Mouse (Mus musculus) stomach, embryonic 15.5 days (tissue): ENCODE measurements around the gene Evi5. TPM values are rescaled to one million over a fixed set of nuclear protein-coding genes. Genes with fewer than 3 reads are reported as not detected.

Source experiments
- ATAC-seq: fragments of 200-750 bp; cut with Nextera tagmentation; 2 replicates; pipeline ENCODE4 v1.8.0; 2017; ENCODE audit warnings: low read depth, moderate number of reproducible peaks, moderate TSS enrichment; ENCODE audit not compliant: insufficient read depth, low FRiP score
- H3K27ac ChIP-seq: fragments of 300-500 bp; sonication (generic); 2 replicates; pipeline ENCODE4 v1.5.1; 2015; ENCODE audit warnings: mild to moderate bottlenecking, inconsistent platforms
- H3K27me3 ChIP-seq: fragments of 300-500 bp; sonication (generic); replicated peaks from 2 replicates; pipeline ENCODE4 v1.6.1; 2015; ENCODE audit warnings: inconsistent platforms
- H3K36me3 ChIP-seq: fragments of 300-500 bp; sonication (generic); 2 replicates; pipeline ENCODE4 v1.6.1; 2015; ENCODE audit warnings: inconsistent platforms
- H3K4me1 ChIP-seq: fragments of 300-500 bp; sonication (generic); 2 replicates; pipeline ENCODE4 v1.6.1; 2015; ENCODE audit warnings: inconsistent platforms
- H3K4me2 ChIP-seq: fragments of 300-500 bp; sonication (generic); 2 replicates; pipeline ENCODE4 v1.6.1; 2015; ENCODE audit warnings: mild to moderate bottlenecking, inconsistent platforms
- H3K4me3 ChIP-seq: fragments of 300-500 bp; sonication (generic); replicated peaks from 2 replicates; pipeline ENCODE4 v1.5.1; 2015; ENCODE audit warnings: inconsistent platforms
- H3K9ac ChIP-seq: fragments of 300-500 bp; sonication (generic); 2 replicates; pipeline ENCODE4 v1.6.1; 2015; ENCODE audit warnings: inconsistent platforms
- H3K9me3 ChIP-seq: fragments of 300-500 bp; sonication (generic); 2 replicates; pipeline ENCODE4 v1.6.1; 2016; ENCODE audit warnings: inconsistent platforms
- WGBS: fragments of 180-500 bp; shearing (Covaris S2); methylation state at CpG from one replicate; pipeline ENCODE4 v1.1.7; 2015; 5-methylcytosine and 5-hydroxymethylcytosine counted together
- polyA plus RNA-seq: library from polyadenylated mRNA; unstranded; fragments of >200 nt; fragmentation: Nextera tagmentation; extraction: Ambion mirVana; gene quantifications from 2 replicates; pipeline ENCODE4 v1.2.1, GENCODE M21; 2015

Gene Evi5
- polyA plus RNA-seq, 1 experiment from 2014 or later: 73.0 TPM

DNA sequence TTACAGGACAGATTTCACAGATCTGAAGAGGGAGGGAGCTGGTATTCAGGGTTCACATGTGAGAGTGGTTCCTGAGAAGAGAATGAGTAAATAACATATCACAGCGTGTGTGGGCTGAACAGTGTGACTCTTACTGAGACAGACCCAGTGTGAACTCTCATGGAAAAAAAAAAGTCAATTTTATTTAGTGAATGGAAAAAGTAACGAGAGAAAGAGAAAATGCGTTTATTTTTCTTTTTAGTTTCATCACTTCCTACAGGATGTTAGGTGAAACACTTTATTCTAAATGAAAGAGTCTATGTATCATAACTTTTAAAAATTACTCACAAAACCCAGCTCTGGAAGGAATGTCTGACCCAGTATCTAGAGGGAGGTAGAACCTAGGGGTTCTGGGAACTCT is 143.5 kb downstream of the Evi5 start:
- Histone ChIP-seq H3K9me3 (no peaks in the 10 kb centered on the region), H3K4me1 (peaks cover 4% of the 10 kb centered on the region), H3K4me3 (no peak overlapping the region), H3K4me2 (no peak overlapping the region), H3K27me3 (peaks cover 24% of the 10 kb centered on the region), H3K27ac (no peak overlapping the region), H3K36me3 (no peaks in the 10 kb centered on the region), H3K9ac (no peak overlapping the region)
- 45% methylated on average over 3 of the region's 3 CpGs for WGBS
- no peak for ATAC-seq

DNA sequence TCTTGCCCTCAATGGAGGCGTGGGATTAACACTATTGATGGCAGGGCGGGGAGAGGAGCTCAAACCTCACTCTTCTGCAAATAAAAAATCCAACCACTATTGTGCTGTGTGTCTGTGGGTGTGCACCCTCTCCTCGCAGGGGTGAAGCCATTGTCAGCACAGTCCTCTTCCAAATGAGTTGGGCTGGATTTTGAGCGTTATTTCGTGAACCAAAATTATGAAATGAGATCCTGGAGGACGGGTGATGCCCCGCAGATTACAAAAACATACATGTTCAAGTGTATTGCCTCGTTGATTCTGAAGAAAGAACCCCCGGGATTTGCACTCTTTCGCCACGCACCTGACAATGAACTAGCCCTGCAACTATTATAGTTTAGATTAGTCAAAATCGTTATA is 147.9 kb downstream of the Evi5 start:
- Histone ChIP-seq H3K9ac (no peak overlapping the region), H3K4me1 (peaks cover 39% of the 10 kb centered on the region), H3K4me3 (peak overlapping the region; percentile 35; the same call in 1 of the 2 replicates), H3K27ac (no peak overlapping the region), H3K4me2 (peak overlapping the region; percentile 64), H3K27me3 (peaks cover 61% of the 10 kb centered on the region), H3K9me3 (no peaks in the 10 kb centered on the region), H3K36me3 (no peaks in the 10 kb centered on the region)
- ATAC-seq: no peak
- WGBS: 24% methylated on average over 12 of the region's 12 CpGs

DNA sequence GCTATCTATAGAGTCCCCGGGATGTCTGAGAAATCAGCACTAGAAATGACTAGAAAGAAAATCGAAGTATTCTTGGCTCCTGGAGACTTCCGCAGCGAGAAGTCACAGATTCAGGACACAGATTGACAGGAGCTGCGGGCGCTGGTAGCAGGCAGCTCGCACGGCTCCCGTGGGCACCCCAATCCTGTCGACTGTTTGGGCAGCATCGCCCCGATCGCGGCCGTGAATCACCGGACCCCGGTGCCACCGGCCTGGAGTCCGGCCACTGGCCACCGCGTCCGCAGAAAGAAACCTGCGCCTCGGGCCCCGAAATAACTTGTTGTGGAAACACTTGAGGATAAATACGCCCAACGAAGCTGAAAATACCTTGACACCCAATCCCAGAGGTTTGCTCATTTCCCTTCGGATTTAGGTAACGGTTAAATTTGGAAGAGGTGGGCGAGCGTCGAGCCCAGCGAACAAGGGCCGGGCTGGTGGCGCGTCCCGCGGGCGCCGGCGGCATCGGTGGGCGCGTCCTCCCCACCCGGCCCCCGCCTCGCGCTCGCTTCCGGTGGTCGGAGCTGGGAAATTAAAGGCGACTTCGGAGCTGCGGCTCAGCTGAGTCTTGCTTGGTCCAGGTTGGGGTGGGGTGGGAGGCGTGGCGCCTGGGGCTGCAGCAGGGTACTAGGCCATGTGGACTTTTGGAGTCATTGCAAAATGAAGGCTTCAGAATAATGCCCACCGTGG is 148.5 kb downstream of the Evi5 start:
- Histone ChIP-seq H3K4me3 (peak overlapping the region; percentile 35), H3K9ac (no peak overlapping the region), H3K27ac (no peak overlapping the region), H3K27me3 (peaks cover 64% of the 10 kb centered on the region), H3K4me2 (peak overlapping the region; percentile 64), H3K36me3 (no peaks in the 10 kb centered on the region), H3K4me1 (peaks cover 43% of the 10 kb centered on the region), H3K9me3 (no peaks in the 10 kb centered on the region)
- ATAC-seq: no peak
- under 1% methylated on average over 57 of the region's 57 CpGs for WGBS

DNA sequence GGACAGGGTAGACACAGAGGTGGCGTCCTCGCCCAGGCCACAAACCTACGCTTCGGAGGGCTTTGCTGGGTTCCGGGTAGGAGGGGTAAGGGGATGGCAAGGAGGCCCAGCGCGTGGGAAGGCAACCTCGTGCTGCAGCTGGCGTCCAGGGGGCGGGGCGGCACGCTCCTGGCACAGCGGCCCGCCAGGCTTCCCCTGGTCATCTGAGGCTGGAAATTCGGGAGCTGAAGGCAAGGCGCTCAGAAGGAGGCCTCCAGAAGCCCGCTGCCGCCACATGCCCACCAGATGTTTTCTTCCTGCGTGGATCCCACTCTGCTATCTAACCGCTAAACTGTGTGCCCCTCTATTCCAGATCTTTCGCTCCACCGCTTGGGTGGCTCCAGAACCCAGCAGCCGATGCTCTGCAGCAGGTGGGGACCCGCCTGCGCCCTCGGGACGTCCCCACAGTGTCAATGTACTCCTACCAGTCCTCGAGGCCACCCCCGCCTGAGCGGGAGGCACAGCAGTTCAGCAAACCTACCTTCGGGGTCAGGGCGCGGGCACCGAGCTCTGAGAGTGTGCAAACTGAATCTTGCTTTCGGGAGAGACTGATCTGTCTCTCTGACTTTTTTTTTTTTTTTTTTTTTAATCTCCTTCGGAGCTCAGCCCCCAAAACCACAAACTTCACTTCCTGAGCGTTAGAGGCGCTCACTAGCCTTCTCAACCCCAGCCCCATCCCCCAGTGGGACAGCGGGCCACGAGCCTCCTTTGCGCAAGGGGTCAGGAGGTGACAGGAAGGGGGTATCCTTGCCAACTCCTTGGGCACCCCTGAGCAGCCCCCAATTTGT is 149.3 kb downstream of the Evi5 start, which contains the start of gene Gfi1:
Gene Gfi1, minus strand, starts transcription at position 602 of the 827 bp plus-strand sequence.
- Histone ChIP-seq H3K27ac (peak within 1 kb of the TSS; percentile 54), H3K9ac (no peak within 1 kb of the TSS), H3K4me2 (peak within 1 kb of the TSS; percentile 64), H3K36me3 (no peaks in the 10 kb centered on the region), H3K9me3 (no peaks in the 10 kb centered on the region), H3K27me3 (peaks cover 72% of the 10 kb centered on the region), H3K4me3 (peak within 1 kb of the TSS; percentile 35), H3K4me1 (peaks cover 51% of the 10 kb centered on the region)
- ATAC-seq: peak; percentile 48; the same call in 1 of the 2 replicates
- WGBS: 2% methylated on average over 41 of the region's 41 CpGs

DNA sequence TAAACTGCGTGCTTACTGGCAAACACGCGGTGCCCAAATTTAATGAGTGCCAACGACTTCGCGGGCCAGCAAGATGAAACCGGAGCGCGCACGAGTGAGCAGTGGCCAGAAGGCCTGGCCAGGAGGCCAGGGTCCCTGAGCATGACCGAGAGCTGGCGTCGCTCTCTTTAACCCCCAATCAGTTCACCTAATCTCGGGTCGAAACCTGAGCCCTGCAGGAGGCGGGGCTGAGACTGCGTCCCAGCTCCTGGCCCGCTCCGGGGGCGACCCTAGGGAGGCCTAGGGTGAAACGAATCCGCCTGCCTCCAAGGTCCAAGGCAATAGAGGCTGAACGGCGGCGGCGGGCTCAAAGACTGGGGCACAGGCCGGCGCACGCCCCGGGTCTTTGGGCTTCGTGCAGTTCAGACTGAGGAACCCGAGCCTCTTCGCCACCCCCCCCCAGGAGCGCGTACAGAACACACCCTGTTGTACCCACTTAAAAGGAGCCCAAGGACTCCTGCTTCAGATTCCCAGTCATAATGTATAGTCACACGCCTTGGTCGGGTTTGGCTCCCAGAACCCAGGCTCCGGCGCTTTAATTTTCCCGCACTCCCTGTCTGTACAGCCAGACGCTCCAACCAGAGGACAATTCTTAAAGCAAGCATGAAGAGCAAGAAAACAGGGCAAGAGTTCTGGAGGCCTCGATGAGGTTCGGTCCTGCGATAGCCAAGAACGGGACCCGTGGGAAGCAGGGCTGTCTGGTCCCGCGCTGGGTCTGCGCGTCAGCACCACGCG is 150.1 kb downstream of the Evi5 start:
- Histone ChIP-seq H3K4me1 (peaks cover 57% of the 10 kb centered on the region), H3K9me3 (no peaks in the 10 kb centered on the region), H3K4me2 (peak overlapping the region; percentile 64), H3K36me3 (no peaks in the 10 kb centered on the region), H3K9ac (no peak overlapping the region), H3K4me3 (peak overlapping the region; percentile 35), H3K27me3 (peaks cover 76% of the 10 kb centered on the region), H3K27ac (peak overlapping the region; percentile 54)
- ATAC-seq: 0 out of 2 replicates have a peak, but pooled peaks have one; percentile 41
- 1% methylated on average over 52 of the region's 52 CpGs for WGBS

DNA sequence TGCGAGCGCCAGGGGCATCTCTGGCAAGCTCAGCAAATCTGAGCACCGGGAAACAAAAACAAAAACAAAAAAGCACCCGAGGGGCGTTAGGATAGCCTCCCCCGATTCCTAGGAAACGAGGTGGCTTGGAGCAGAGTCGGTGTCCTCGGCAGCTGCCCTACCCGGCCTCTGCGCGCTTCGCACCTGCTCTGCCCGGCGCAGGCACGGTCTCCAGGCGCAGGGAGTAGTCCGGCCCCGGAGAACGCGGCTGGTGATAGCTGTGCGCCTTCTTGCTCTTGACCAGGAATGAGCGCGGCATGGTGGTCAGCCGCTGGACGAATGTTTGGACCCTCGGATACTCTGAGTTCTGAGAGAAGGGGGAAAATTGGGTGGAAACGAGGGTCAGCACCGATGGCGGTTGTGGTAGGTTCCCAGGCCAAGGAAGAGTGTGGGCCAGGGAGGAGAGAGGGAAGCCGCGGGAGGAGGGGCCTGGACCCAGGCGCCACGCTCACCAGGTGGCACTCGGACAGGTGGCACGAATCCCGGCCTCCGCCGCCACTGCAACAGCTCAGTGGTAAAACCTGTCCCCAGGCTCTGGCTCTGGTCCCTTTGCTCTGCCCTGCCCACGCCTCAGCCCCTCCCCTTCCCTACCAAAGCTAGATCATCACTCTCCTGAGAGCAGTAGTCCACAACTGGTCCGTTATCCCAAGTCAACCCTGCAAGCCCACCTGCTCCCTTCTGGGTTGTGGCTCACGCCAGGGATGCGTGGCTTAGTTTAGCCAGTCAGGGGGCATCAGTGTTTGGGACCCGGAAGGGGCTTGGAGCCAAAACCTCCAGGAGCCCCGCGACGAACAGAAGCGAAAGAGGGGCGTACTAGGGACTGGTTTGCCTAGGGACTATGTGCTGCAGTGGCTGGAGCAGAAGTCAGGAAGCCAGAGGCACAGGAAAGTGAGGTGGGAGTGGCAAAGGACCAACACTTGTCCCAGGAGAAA is 151.1 kb downstream of the Evi5 start:
- Histone ChIP-seq H3K4me2 (peak overlapping the region; percentile 64), H3K9ac (no peak overlapping the region), H3K27me3 (peaks cover 80% of the 10 kb centered on the region), H3K4me3 (peak overlapping the region; percentile 35), H3K36me3 (no peaks in the 10 kb centered on the region), H3K4me1 (peaks cover 60% of the 10 kb centered on the region), H3K27ac (no peak overlapping the region), H3K9me3 (no peaks in the 10 kb centered on the region)
- ATAC-seq: peak; percentile 54; the same call in 1 of the 2 replicates
- WGBS: 1% methylated on average over 49 of the region's 49 CpGs

DNA sequence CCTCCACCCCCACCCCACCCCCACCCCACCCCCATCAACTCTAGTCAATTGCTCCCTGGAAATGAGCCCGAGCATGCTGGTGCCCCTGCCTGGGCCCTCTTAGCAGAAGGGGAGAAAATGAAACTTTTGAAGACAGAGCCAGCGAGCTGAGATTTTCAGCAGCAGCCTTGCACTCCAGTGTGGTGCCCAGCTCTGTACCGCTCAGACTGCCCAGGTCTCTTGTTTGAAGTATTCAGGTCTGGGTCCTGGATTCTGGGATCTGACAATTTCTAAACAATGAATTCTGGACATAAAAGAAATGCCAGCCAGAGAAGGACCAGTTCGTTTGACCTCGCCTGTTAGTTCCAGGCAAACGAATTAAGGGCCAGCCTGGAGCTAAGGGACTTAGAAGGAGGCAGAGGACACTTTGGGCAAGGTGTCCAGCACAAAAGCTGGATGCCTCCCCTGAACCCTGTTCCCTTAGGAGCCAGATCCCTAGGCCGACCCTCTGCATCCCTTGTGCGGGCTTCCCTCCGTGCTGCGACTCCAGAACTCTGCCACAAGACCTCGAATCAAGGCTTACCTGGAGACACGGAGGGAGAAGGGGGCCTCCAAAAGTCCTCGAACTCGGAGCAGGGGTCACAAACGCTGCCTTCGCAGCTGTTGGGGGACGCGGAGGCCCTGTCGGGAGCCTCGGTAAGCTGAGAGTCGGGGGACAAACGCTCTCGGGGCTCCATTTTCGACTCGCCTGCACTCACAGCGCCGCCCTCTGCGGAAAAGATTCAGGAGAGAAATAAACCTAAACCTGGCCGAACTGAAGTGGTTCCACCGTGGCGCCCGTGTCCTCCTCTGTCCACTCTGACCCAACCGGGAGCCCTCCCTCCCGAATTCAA is 152.0 kb downstream of the Evi5 start:
- WGBS: 2% methylated on average over 34 of the region's 34 CpGs
- no peak overlapping the region for H3K9ac ChIP-seq
- no peaks in the 10 kb centered on the region for H3K9me3 ChIP-seq
- peak overlapping the region; percentile 64 for H3K4me2 ChIP-seq
- no peaks in the 10 kb centered on the region for H3K36me3 ChIP-seq
- H3K4me3 ChIP-seq: peak overlapping the region; percentile 35
- no peak overlapping the region for H3K27ac ChIP-seq
- H3K27me3 ChIP-seq: peaks cover 74% of the 10 kb centered on the region
- H3K4me1 ChIP-seq: peaks cover 60% of the 10 kb centered on the region
- no peak for ATAC-seq

DNA sequence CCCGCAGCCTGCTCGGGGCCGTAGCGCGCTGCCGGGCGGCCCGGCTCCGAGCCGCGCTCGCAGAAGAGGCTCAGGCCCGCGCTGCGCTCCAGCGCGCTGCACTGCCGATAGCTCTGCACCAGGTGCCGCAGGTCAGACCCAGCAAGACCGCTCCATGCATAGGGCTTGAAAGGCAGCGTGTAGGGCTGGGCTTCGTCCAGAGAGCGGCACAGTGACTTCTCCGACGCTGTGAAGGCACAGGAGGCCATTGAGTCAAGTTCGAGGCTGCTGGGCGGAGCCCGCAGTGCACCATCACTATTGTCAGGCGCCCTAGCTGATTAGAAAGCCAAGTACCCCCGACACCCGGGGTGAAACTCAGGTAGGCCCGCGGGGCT is 153.3 kb downstream of the Evi5 start:
- H3K4me2 ChIP-seq: peak overlapping the region; percentile 70
- no peak for ATAC-seq
- no peaks in the 10 kb centered on the region for H3K36me3 ChIP-seq
- H3K9ac ChIP-seq: no peak overlapping the region
- H3K27ac ChIP-seq: no peak overlapping the region
- H3K4me1 ChIP-seq: peaks cover 60% of the 10 kb centered on the region
- peaks cover 76% of the 10 kb centered on the region for H3K27me3 ChIP-seq
- no peaks in the 10 kb centered on the region for H3K9me3 ChIP-seq
- peak overlapping the region; percentile 37 for H3K4me3 ChIP-seq
- WGBS: 5% methylated on average over 33 of the region's 33 CpGs

DNA sequence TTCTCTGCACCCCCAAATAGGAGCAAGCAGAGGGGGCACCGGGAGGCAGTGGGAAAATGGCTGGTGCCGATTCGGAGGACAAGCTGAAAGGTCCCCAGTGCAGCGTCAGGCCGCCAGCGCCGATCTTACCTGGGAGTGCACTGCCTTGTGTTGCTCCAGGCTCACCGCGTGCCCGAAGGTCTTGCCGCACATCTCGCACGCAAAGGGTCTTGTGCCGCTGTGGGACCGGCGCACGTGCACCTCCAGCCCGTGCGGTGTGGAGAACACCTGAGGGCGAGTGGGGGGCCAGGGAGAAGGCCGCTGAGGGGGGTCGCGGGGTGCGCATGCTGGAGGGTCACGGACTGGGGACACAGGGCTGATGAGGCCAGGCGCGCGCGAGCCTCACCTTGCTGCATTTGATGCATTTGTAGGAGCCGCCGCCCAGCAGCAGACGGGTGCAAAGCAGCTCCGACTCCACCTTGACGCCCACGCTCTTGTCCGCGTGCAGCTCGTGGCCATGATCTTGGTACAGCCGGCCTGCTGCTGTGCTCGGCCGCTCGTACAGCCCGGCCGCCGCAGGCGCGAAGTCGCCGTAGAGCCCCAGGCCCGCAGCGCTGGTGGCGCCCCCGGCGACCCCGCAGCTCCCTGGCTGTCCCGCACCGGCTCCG is 153.8 kb downstream of the Evi5 start:
- H3K4me3 ChIP-seq: peak overlapping the region; percentile 37
- 5% methylated on average over 58 of the region's 58 CpGs for WGBS
- H3K9me3 ChIP-seq: no peaks in the 10 kb centered on the region
- no peak for ATAC-seq
- H3K4me1 ChIP-seq: peaks cover 55% of the 10 kb centered on the region
- peaks cover 71% of the 10 kb centered on the region for H3K27me3 ChIP-seq
- H3K4me2 ChIP-seq: peak overlapping the region; percentile 70
- no peaks in the 10 kb centered on the region for H3K36me3 ChIP-seq
- no peak overlapping the region for H3K9ac ChIP-seq
- H3K27ac ChIP-seq: no peak overlapping the region

DNA sequence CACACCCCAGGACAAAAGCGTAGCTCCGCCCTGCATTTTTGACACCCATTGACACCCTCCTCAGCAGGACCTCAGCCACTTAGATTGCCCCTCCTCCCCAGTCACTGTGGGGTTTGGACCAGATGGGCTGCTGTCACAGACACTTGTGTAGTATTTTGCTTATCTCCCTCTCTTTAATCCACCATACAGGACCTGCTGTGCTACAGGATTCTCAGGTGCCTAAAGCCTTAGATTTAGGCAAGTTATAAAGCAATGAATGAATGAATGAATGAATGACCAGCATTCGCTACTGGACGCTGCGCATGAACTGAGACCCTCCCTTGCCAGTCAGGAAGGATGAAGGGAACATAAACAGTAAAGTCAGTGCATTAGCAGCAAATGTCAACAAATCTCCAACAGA is 154.4 kb downstream of the Evi5 start:
- Histone ChIP-seq H3K4me1 (peaks cover 49% of the 10 kb centered on the region), H3K9me3 (no peaks in the 10 kb centered on the region), H3K27ac (no peak overlapping the region), H3K4me2 (peak overlapping the region; percentile 70), H3K9ac (no peak overlapping the region), H3K4me3 (no peak overlapping the region; the same call in 1 of the 2 replicates), H3K36me3 (no peaks in the 10 kb centered on the region), H3K27me3 (peaks cover 66% of the 10 kb centered on the region)
- no peak for ATAC-seq
- WGBS: 10% methylated on average over 5 of the region's 5 CpGs
